Mouse (Mus musculus) bone marrow macrophage, adult 2 months (primary cell): ENCODE measurements at regions not wholly inside any gene's neighbourhood (a gene's known extent, or its start where the extent isn't known, plus 50 kb on each side); places are given as distances from the start of the nearest gene placed in this dataset.

Experiments used
- CTCF ChIP-seq: IDR thresholded peaks from 2 replicates; pipeline ENCODE4 v1.5.1; 2012; ENCODE audit warnings: low read depth, mild to moderate bottlenecking, low read length, moderate library complexity
- POLR2A ChIP-seq: IDR thresholded peaks from 2 replicates; pipeline ENCODE4 v1.6.1; 2012; ENCODE audit warnings: mild to moderate bottlenecking, low read depth, low read length, borderline replicate concordance

DNA sequence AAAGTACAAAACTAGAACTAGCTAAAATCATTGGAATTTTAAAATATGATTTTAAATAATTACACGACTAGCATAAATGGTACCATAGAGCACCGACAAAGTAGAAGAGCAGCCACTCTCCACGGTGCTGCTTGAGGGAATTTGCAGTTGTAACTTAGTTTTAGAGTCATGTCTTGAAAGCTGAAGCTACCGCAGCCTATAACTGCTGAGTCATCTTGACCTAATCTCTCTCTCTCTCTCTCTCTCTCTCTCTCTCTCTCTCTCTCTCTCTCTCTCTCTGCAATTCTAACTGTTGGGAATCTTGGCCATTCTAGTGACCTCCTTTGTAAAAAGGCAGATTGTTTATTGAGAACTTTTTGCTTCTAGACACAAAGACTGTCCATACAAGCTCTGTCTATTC lies 177.5 kb downstream of the Nuak1 start:
- TF ChIP-seq POLR2A (no peak), CTCF (no peak)
